8 mouse cellular contexts compared by ENCODE assay signal in genomic region chr17:33718384-33718881, GRCm38 (mm10). TPM values are rescaled to one million over a fixed set of nuclear protein-coding genes. Genes with fewer than 3 reads are reported as not detected.
DNase-seq lines count a peak whose midpoint lies in the region; ATAC-seq and TF ChIP-seq lines count a peak whose summit lies in the region.

Gene March2 (minus strand): TSS chr17:33718670.

- WGBS in forebrain, embryonic 16.5 days = under 1% methylated on average over 45 of the region's 46 CpGs
- WGBS in lung, embryonic 14.5 days = under 1% methylated on average over 46 of the region's 46 CpGs
- under 1% methylated on average over 46 of the region's 46 CpGs for WGBS in olfactory bulb, adult 2 months
- under 1% methylated on average over 46 of the region's 46 CpGs for WGBS in thymus, adult 2 months

- H3K4me3 ChIP-seq in G1E (ENCODE audit: low read depth, low read length) = peak within 1 kb of the TSS; percentile 89
- peak within 1 kb of the TSS; percentile 89 for H3K4me3 ChIP-seq in forebrain, embryonic 16.5 days (replicated peaks; ENCODE audit: low read length)
- peak within 1 kb of the TSS; percentile 97 for H3K4me3 ChIP-seq in layer of hippocampus, adult 2 months
- H3K4me3 ChIP-seq in lung, embryonic 14.5 days (ENCODE audit: low read depth, low read length) = peak within 1 kb of the TSS; percentile 77
- peak within 1 kb of the TSS; percentile 75 for H3K4me3 ChIP-seq in olfactory bulb, adult 2 months (ENCODE audit: insufficient read depth, low read depth, low read length)
- H3K4me3 ChIP-seq in thymus, adult 2 months (ENCODE audit: control insufficient read depth, insufficient read depth, low read length) = peak within 1 kb of the TSS; percentile 94

- peak; percentile 90 for DNase-seq in G1E (ENCODE audit: low spot score)
- DNase-seq in cerebellum, adult 18-20 months = peak; percentile 97 to 98
- DNase-seq in heart, postnatal 36 days = peak; percentile 98
- DNase-seq in layer of hippocampus, adult 2 months (ENCODE audit: low spot score in 2 of 2) = peak; percentile 97
- peak; percentile 99 for DNase-seq in lung, embryonic 14.5 days
- DNase-seq in thymus, adult 2 months = peak; percentile 98

- peak within 1 kb of the TSS; percentile 80 for H3K9ac ChIP-seq in forebrain, embryonic 16.5 days (replicated peaks; ENCODE audit: low read depth, low read length)
- H3K9ac ChIP-seq in lung, embryonic 14.5 days = peak within 1 kb of the TSS; percentile 65

- TF ChIP-seq POLR2A in olfactory bulb, adult 2 months (IDR thresholded peaks at IDR 0.05; ENCODE audit: insufficient read depth, low read depth, low read length) = peak; percentile 57
- peak; percentile 89; the same call in 1 of the 2 replicates for TF ChIP-seq POLR2A in thymus, adult 2 months (IDR thresholded peaks at IDR 0.05; ENCODE audit: control insufficient read depth, extremely low read depth, insufficient read depth, low read length, poor library complexity)

- peaks cover 32% of the 10 kb centered on the region for H3K36me3 ChIP-seq in G1E (replicated peaks)
- no peaks in the 10 kb centered on the region for H3K36me3 ChIP-seq in forebrain, embryonic 16.5 days (ENCODE audit: control insufficient read depth, insufficient read depth)
- no peaks in the 10 kb centered on the region for H3K36me3 ChIP-seq in lung, embryonic 14.5 days (ENCODE audit: insufficient read depth)
- no peaks in the 10 kb centered on the region for H3K36me3 ChIP-seq in thymus, adult 2 months (ENCODE audit: control insufficient read depth, insufficient read depth, low read length)

- intact Hi-C loops in heart, postnatal 36 days (cut with DNase I) = loop anchor here (2.0 kb wide), 1 partner anchor 34 kb away; no protein-coding TSS in a partner anchor

- H3K4me2 ChIP-seq in forebrain, embryonic 16.5 days (ENCODE audit: low read length) = peak within 1 kb of the TSS; percentile 84
- peak within 1 kb of the TSS; percentile 86 for H3K4me2 ChIP-seq in lung, embryonic 14.5 days

- peak; percentile 100 for ATAC-seq in G1E (ENCODE audit: extremely low read depth, insufficient number of reproducible peaks, low FRiP score, poor library complexity, severe bottlenecking)
- peak; percentile 100 for ATAC-seq in forebrain, embryonic 16.5 days
- peak; percentile 100 for ATAC-seq in lung, embryonic 14.5 days (ENCODE audit: insufficient read depth)

- no peaks in the 10 kb centered on the region for H3K9me3 ChIP-seq in G1E (replicated peaks)
- no peaks in the 10 kb centered on the region for H3K9me3 ChIP-seq in forebrain, embryonic 16.5 days (ENCODE audit: control insufficient read depth, low read length)
- H3K9me3 ChIP-seq in lung, embryonic 14.5 days (ENCODE audit: low read depth, low read length) = no peaks in the 10 kb centered on the region

- no peaks in the 10 kb centered on the region for H3K27me3 ChIP-seq in G1E (ENCODE audit: insufficient read depth, low read length)
- no peaks in the 10 kb centered on the region for H3K27me3 ChIP-seq in forebrain, embryonic 16.5 days (replicated peaks; ENCODE audit: control insufficient read depth, insufficient read depth, low read length)
- no peaks in the 10 kb centered on the region for H3K27me3 ChIP-seq in lung, embryonic 14.5 days (ENCODE audit: insufficient read depth, low read length)
- H3K27me3 ChIP-seq in thymus, adult 2 months (ENCODE audit: control insufficient read depth, insufficient read depth, low read length) = no peaks in the 10 kb centered on the region

- no peak for TF ChIP-seq CTCF in G1E (IDR thresholded peaks at IDR 0.05; ENCODE audit: low read depth, low read length)
- no peak for TF ChIP-seq CTCF in layer of hippocampus, adult 2 months (conservative IDR thresholded peaks at IDR 0.05)
- TF ChIP-seq CTCF in lung, embryonic 14.5 days (IDR thresholded peaks at IDR 0.05; ENCODE audit: low read depth) = no peak
- no peak for TF ChIP-seq CTCF in olfactory bulb, adult 2 months (IDR thresholded peaks at IDR 0.05; ENCODE audit: insufficient read depth, low read depth, low read length)
- peak; percentile 50; the same call in 1 of the 2 replicates for TF ChIP-seq CTCF in thymus, adult 2 months (IDR thresholded peaks at IDR 0.05; ENCODE audit: borderline replicate concordance, control insufficient read depth, extremely low read depth, insufficient read depth, low read length, poor library complexity)

- no peak within 1 kb of the TSS for H3K27ac ChIP-seq in forebrain, embryonic 16.5 days (ENCODE audit: low read length)
- peak within 1 kb of the TSS; percentile 88 for H3K27ac ChIP-seq in layer of hippocampus, adult 2 months
- no peak within 1 kb of the TSS; the same call in 1 of the 2 replicates for H3K27ac ChIP-seq in lung, embryonic 14.5 days (ENCODE audit: low read depth)
- H3K27ac ChIP-seq in olfactory bulb, adult 2 months (ENCODE audit: insufficient read depth, low read depth, low read length) = no peak within 1 kb of the TSS
- peak within 1 kb of the TSS; percentile 5; the same call in 1 of the 2 replicates for H3K27ac ChIP-seq in thymus, adult 2 months (ENCODE audit: control insufficient read depth, insufficient read depth, low read length)

- peaks cover 50% of the 10 kb centered on the region for H3K4me1 ChIP-seq in G1E (ENCODE audit: insufficient read depth, low read depth, low read length)
- H3K4me1 ChIP-seq in forebrain, embryonic 16.5 days (replicated peaks; ENCODE audit: control insufficient read depth, insufficient read depth, low read length) = peaks cover 4% of the 10 kb centered on the region
- no peaks in the 10 kb centered on the region for H3K4me1 ChIP-seq in lung, embryonic 14.5 days (ENCODE audit: insufficient read depth)
- H3K4me1 ChIP-seq in olfactory bulb, adult 2 months (ENCODE audit: control insufficient read depth, insufficient read depth, low read length) = no peaks in the 10 kb centered on the region
- peaks cover 2% of the 10 kb centered on the region; the same call in 1 of the 2 replicates for H3K4me1 ChIP-seq in thymus, adult 2 months (replicated peaks; ENCODE audit: control insufficient read depth, insufficient read depth, low read length)

RNA-seq across cellular contexts. Expression of gene March2, which starts in this region (rescaled TPM):
- total RNA-seq in G1E (2014; fragmentation: Nextera tagmentation) = 102 and 120 TPM in 2 replicates
- 71.8 and 75.3 TPM in 2 replicates for total RNA-seq in G1E (2017)
- polyA plus RNA-seq in G1E (2012) = 19.0 and 33.3 TPM in 2 replicates
- polyA plus RNA-seq in forebrain, embryonic 16.5 days (2015; fragmentation: Nextera tagmentation; extraction: Ambion mirVana) = 73.0 and 77.8 TPM in 2 replicates
- 100 to 1,000 TPM; 141 to 157 TPM for total RNA-seq in heart, postnatal 36 days (2021)
- 10 to 100 TPM; 84.7 to 86.1 TPM for total RNA-seq in layer of hippocampus, adult 2 months (2021)
- 45.3 and 46.4 TPM in 2 replicates for polyA plus RNA-seq in lung, embryonic 14.5 days (2014; fragmentation: Nextera tagmentation; extraction: Ambion mirVana)
- not detected in 2 replicates for polyA plus RNA-seq in olfactory bulb, adult 2 months (2012; ENCODE audit: insufficient read depth, insufficient read length, low replicate concordance, missing spikeins)
- 119 and 120 TPM in 2 replicates for polyA plus RNA-seq in thymus, adult 2 months (2012; rRNA removed)

Comparison
In these comparisons a context has a peak if more than half of its experiments do, and no peak if none do; other contexts are left out.
1. H3K27ac ChIP-seq: peak in layer of hippocampus, adult 2 months (single experiment) and thymus, adult 2 months (single experiment); none in forebrain, embryonic 16.5 days (single experiment), lung, embryonic 14.5 days (single experiment) and olfactory bulb, adult 2 months (single experiment).
2. Peak in every context shown above with its lines, with median percentiles within 50 percentile points of each other: ATAC-seq, DNase-seq and H3K4me3 ChIP-seq.